Mouse (Mus musculus) frontal cortex, adult (tissue): Measurements from ENCODE around the gene Atg9b.

Experiments
- ATAC-seq: cut with Nextera tagmentation; 2 replicates; pipeline ENCODE4 v1.9.2; 2017; ENCODE audit warnings: mild to moderate bottlenecking, moderate library complexity, mixed read lengths; ENCODE audit not compliant: low TSS enrichment

The Atg9b gene

DNA sequence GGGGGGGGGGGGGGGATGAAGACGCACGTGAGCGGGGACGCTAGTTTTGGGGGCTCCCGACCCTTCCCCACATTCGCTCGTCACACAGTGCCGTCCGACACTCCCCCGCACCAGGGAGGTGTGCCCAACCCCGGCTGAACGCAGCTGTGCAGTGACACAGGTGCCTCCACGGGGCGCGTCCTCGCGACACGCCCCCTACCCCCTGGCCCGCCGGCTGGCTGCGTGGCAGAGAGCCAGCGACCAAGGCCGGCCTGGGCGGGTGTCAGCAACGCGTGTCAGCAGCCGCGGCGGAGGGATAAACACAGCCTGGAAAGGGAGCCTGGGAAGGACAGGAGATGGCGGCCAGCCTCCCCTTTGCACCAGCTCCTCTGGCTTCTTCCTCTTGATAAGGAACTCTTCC is 43.4 kb downstream of the Atg9b start:
- ATAC-seq: no peak

DNA sequence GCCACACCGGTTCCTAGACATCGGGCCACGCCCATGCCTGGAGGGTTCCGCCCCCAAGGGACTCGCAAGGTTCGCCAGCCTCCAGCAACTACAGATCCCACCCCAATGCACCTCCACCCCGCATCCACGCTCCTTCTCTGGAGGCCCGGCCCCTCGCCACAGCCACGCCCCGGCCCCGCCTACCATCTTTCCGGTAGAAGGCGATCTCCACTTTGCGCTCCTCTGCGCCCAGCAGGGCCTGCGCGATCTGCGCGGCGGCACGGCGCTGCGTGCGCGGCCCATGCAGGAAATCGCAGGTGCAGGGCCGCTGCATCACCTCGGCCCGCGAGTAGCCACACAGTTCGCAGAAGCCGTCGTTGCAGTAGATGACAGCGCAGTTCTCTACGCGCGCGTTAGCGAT is 43.8 kb downstream of the Atg9b start:
- ATAC-seq: peak; percentile 28; the same call in 1 of the 2 replicates

DNA sequence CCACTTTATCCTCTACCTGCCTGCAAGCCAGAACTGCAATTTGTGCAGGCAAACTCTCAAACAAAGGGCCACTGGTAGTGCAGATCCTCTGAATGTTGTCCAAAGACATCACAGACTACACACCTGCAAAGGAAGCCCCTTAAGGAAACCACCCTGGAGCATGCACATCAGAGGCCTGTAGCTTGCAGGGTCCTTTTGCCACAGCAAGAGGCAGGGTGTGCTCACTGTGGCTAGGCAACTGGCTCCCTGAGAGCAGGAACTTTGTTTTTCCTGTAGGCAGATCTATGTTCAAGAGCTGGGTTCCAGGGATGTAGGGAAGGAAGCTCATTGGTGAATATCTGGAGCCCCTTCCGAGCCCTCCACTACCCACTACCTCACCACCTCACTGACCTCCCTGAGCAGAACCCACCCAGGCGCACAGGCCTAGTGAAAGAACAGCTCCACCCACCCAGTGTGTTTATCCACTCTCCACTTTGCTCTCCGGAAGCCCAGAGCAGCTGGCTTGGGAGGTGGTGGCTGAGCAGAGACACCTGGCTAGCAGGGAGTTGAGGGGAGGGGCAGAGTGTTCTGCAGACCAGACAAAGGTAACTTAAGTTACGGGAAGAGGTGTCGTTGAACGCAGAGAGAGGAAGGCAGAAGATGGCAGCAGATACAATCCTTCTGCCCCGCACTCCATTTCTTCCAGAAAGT is 44.6 kb downstream of the Atg9b start:
- no peak for ATAC-seq

GRCm38 (mm10) chr5:24346313-24346712 is 45.6 kb downstream of the Atg9b start:
- no peak for ATAC-seq

GRCm38 (mm10) chr5:24344477-24345051 is 47.4 kb downstream of the Atg9b start:
- peak; percentile 42 for ATAC-seq

DNA sequence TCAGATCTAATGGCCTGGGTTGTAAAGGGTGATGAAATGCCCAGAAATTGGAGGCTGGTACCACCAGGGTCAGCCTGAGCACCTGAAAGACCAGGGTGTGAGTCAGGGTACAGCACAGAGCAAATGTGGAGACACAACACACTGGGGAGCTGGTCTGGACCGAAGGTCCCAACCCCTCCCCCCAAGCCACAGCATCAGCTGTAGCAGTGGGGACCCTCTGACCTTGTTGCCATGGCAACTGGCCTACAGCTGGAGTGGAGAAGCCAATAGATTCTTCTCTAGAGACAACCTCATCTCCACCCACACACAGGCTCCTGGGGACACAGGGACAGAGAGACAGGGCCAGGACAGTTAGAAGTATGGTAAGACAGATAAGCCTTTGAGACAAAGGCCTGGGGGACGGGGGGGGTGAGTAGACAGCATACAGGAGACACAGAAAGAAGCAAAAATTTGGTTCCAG is 47.9 kb downstream of the Atg9b start:
- no peak for ATAC-seq

DNA sequence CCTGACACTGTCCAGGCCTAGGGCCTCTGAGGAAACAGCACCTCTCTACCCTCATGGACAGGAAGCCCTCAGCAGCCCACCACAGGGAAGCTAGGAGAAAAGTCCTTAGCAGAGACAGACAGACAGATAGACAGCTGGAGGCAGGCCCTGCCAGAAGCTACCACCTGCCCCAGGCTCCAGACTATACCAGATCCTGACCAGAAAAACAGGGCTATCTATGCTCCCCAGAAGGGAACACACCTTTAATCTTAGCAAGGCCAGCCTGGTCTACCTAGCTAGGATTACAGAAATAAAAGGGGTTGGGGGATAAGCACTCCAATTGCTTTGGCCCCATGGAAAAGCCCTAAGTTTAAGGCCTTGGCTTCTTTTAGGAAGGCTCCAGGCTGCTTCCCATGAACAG is 48.6 kb downstream of the Atg9b start:
- ATAC-seq: no peak

DNA sequence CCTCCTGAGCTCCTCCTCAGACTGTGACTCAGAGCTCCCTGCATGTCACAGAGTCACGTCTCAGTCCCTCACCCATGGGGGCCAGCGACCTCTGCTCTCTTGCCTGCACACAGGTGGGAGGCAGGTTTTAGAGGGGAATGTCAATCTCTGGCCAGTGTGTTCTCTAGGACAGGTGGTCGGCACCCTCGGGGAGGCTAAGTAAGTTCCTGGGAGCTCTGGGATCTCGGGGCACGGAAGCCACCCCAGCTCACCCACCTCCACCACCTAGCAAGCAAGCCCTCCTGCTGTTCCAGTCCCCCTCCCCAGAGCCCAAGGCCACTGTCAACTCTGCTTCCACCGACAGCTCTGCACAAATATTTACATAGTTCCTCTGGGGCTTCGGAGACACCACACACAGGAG is 49.0 kb downstream of the Atg9b start:
- no peak for ATAC-seq

DNA sequence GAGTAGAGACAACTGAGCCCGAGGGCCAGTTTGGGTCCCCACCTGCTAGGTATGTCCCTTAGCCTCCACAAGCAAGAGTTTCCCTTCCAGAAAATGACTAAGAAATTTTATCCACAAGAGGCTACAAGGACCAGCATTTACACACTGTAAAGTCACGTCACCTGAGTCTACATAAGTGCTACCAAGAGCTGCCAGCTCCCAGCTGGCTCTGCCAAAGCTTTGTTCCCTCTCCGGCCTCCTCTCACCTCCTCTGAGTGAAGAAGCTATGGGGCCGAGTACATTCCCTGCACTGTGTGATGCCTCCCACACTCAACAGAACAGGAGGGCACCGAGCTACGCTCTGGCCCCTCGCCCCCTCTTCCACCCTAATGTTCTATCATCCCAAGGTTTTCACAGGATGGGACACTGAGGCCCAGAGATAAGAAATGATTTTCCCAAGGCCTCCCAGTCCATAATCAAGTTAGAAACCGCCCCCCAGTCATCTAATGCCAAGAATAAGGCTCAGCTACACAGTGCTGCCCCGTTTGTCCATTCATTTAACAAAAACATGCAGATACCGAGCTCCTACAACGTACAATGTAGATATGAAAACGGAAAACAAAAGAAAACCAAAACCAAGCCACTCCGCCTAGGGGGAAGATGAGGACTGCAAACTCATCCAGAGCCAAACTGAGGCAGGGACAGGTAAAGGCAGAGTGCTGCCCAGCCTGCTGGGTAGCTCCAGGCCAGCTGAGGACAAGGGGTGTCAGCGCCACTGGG is 49.6 kb downstream of the Atg9b start:
- ATAC-seq: no peak

DNA sequence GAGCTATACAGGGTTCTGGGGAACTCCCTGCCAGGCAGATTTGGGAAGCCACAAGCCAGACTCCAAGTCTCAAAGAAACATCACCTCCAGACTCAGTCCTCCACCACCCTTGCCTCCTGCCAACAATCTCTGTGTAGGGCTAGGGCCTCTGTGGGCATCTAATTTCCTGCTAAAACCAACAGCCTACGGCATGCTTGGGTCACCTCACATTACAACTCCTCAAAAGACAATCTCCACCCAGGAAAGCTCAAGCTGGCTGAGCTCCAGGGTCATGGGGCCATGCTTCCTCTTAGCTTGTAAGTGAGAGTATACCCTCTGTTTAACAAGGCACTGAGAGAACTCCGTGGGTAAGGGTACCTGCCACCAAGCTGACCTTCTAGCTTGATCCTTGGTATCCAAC is 54.1 kb downstream of the Atg9b start:
- ATAC-seq: no peak

DNA sequence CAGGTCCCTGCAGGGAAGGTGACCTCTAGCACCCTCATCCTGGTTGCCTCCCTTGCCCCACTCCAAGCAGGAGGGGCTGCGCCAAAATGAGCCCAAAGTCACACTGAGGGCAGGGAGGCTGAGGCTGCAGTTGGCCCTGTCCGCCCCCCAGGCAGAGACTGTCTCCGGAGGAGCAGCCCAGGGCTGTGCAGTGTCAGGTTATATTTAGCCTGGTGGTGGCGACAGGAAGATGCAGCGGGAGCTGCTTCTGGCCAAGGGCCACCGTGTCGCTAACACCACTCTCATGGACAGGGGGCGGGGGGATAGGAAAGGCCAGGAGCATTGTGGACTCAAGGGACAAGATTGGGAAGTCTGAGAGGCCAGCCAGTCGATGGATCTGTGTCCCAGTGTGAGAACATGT is 54.6 kb downstream of the Atg9b start:
- no peak for ATAC-seq

GRCm38 (mm10) chr5:24335888-24336511 is 55.9 kb downstream of the Atg9b start:
- peak; percentile 90 for ATAC-seq

DNA sequence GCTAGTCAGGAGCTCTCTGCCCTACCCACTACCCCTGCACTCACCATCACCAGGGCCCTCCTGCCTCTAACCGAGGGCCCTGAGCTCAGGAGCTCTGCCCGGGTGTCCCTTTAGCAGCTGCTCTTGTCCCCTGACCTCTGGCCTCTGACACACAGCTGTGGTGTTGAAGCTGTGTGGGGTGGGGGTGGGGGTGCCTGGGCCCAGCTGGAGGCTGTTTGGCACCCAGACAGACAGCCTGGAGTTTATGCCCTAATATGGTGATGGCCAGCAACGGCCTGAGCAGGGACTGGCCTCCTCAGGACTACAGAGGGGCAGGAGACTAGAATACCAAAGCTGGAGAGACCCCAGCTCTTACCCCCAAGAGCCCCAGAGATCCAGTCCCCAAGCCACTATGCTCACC is 57.2 kb downstream of the Atg9b start:
- no peak for ATAC-seq
